Mouse (Mus musculus): ENCODE results near the gene Mdm4.
"Not testable (repeated sequence)": the region's sequence is repeated elsewhere in the genome, so short reads cannot be mapped to it uniquely, and the experiment has no call there.

The Mdm4 gene

GRCm38 (mm10) chr1:133025796-133026190 lies 4.6 kb downstream of the Mdm4 start:
- in situ Hi-C loops (cut with MboI; ENCODE audit: low pct_unique_long_range_greater_than_20kb in 1 of 2, low sequenced_read_pairs in 2 of 2, unreplicated experiment in 1 of 2) = not testable (repeated sequence)

GRCm38 (mm10) chr1:133025051-133025795 lies 5.1 kb downstream of the Mdm4 start:
- in situ Hi-C loops (cut with MboI; ENCODE audit: low pct_unique_long_range_greater_than_20kb in 1 of 2, low sequenced_read_pairs in 2 of 2, unreplicated experiment in 1 of 2) = no loop called here

- in situ Hi-C loops (cut with MboI; ENCODE audit: low pct_unique_long_range_greater_than_20kb in 1 of 2, low sequenced_read_pairs in 2 of 2, unreplicated experiment in 1 of 2) = no loop called here
Observed at GRCm38 (mm10) chr1:133024426-133024825, 5.9 kb downstream of the Mdm4 start.

GRCm38 (mm10) chr1:133023723-133024122 lies 6.6 kb downstream of the Mdm4 start:
- in situ Hi-C loops (cut with MboI; ENCODE audit: low pct_unique_long_range_greater_than_20kb in 1 of 2, low sequenced_read_pairs in 2 of 2, unreplicated experiment in 1 of 2) = not testable (repeated sequence)

GRCm38 (mm10) chr1:133021971-133022370 lies 8.4 kb downstream of the Mdm4 start:
- in situ Hi-C loops (cut with MboI; ENCODE audit: low pct_unique_long_range_greater_than_20kb in 1 of 2, low sequenced_read_pairs in 2 of 2, unreplicated experiment in 1 of 2) = not testable (repeated sequence)

- in situ Hi-C loops (cut with MboI; ENCODE audit: low pct_unique_long_range_greater_than_20kb in 1 of 2, low sequenced_read_pairs in 2 of 2, unreplicated experiment in 1 of 2) = no loop called here
Observed at GRCm38 (mm10) chr1:133021391-133021790, 9.0 kb downstream of the Mdm4 start.

- in situ Hi-C loops (cut with MboI; ENCODE audit: low pct_unique_long_range_greater_than_20kb in 1 of 2, low sequenced_read_pairs in 2 of 2, unreplicated experiment in 1 of 2) = no loop called here
Observed at GRCm38 (mm10) chr1:133020137-133020894, 10.0 kb downstream of the Mdm4 start.

GRCm38 (mm10) chr1:133019312-133019711 lies 11.0 kb downstream of the Mdm4 start:
- in situ Hi-C loops (cut with MboI; ENCODE audit: low pct_unique_long_range_greater_than_20kb in 1 of 2, low sequenced_read_pairs in 2 of 2, unreplicated experiment in 1 of 2) = no loop called here

- in situ Hi-C loops (cut with MboI; ENCODE audit: low pct_unique_long_range_greater_than_20kb in 1 of 2, low sequenced_read_pairs in 2 of 2, unreplicated experiment in 1 of 2) = no loop called here
Observed at GRCm38 (mm10) chr1:133018580-133018979, 11.8 kb downstream of the Mdm4 start.

GRCm38 (mm10) chr1:133016775-133017428 lies 13.5 kb downstream of the Mdm4 start:
- in situ Hi-C loops (cut with MboI; ENCODE audit: low pct_unique_long_range_greater_than_20kb in 1 of 2, low sequenced_read_pairs in 2 of 2, unreplicated experiment in 1 of 2) = no loop called here

- in situ Hi-C loops (cut with MboI; ENCODE audit: low pct_unique_long_range_greater_than_20kb in 1 of 2, low sequenced_read_pairs in 2 of 2, unreplicated experiment in 1 of 2) = no loop called here
Observed at GRCm38 (mm10) chr1:133014196-133014595, 16.2 kb downstream of the Mdm4 start.

GRCm38 (mm10) chr1:133013331-133013730 lies 17.0 kb downstream of the Mdm4 start:
- in situ Hi-C loops (cut with MboI; ENCODE audit: low pct_unique_long_range_greater_than_20kb in 1 of 2, low sequenced_read_pairs in 2 of 2, unreplicated experiment in 1 of 2) = no loop called here

GRCm38 (mm10) chr1:133011955-133012841 lies 18.2 kb downstream of the Mdm4 start:
- in situ Hi-C loops (cut with MboI; ENCODE audit: low pct_unique_long_range_greater_than_20kb in 1 of 2, low sequenced_read_pairs in 2 of 2, unreplicated experiment in 1 of 2) = no loop called here

GRCm38 (mm10) chr1:133006571-133006970 lies 23.8 kb downstream of the Mdm4 start:
- in situ Hi-C loops (cut with MboI; ENCODE audit: low pct_unique_long_range_greater_than_20kb in 1 of 2, low sequenced_read_pairs in 2 of 2, unreplicated experiment in 1 of 2) = no loop called here

- in situ Hi-C loops (cut with MboI; ENCODE audit: low pct_unique_long_range_greater_than_20kb in 1 of 2, low sequenced_read_pairs in 2 of 2, unreplicated experiment in 1 of 2) = no loop called here
Observed at GRCm38 (mm10) chr1:133000347-133000746, 30.0 kb downstream of the Mdm4 start.

GRCm38 (mm10) chr1:132991580-132991979 lies 38.8 kb downstream of the Mdm4 start:
- in situ Hi-C loops (cut with MboI; ENCODE audit: low pct_unique_long_range_greater_than_20kb in 1 of 2, low sequenced_read_pairs in 2 of 2, unreplicated experiment in 1 of 2) = no loop called here

GRCm38 (mm10) chr1:132990733-132991132 lies 39.6 kb downstream of the Mdm4 start:
- in situ Hi-C loops (cut with MboI; ENCODE audit: low pct_unique_long_range_greater_than_20kb in 1 of 2, low sequenced_read_pairs in 2 of 2, unreplicated experiment in 1 of 2) = no loop called here

Measured in mouse embryonic stem cell (cell line).